Mouse (Mus musculus) layer of hippocampus, postnatal 25 days (tissue): ENCODE measurements around the gene Glrx. TPM values are rescaled to one million over a fixed set of nuclear protein-coding genes. Genes with fewer than 3 reads are reported as not detected.
"Not testable (repeated sequence)": the region's sequence is repeated elsewhere in the genome, so short reads cannot be mapped to it uniquely, and the experiment has no call there.

Experiments used
- DNase-seq, 2 experiments: peaks; one replicate each; pipeline ENCODE4 v3.0.0; 2022; ENCODE audit warnings: mixed read lengths in 2 of 2, low spot score in 1 of 2; ENCODE audit errors: extremely low spot score in 1 of 2
- total RNA-seq, 2 experiments: library from RNA; stranded (reverse); gene quantifications; 2 replicates each; pipeline ENCODE4 v1.2.3; 2021

Gene Glrx
- total RNA-seq, 2 experiments from 2014 or later = 47.8 to 52.3 TPM

GRCm38 (mm10) chr13:75832697-75833096 is 7.0 kb upstream of the Glrx start:
- no peak for DNase-seq

DNA sequence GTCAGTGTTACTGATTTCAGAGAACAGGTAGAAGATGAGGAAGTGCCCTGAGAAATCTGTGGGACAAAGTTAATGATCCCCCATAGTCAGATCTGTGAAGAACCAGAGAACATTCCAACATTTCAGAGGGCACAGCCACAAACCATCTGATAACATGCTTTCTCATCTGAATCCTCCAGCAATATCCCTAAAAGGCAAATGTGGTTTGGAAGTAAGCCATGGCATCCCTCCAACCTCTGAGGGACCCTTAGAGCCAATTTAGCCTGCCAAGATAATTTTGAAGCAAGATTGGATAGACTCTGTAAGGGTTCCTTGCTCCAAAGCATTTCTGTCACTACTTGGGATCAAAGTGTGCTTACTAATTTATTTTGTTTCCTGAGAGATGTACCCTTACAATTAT is 6.2 kb upstream of the Glrx start:
- DNase-seq = no peak

- no peak for DNase-seq
Observed at GRCm38 (mm10) chr13:75835461-75835860, 4.2 kb upstream of the Glrx start.

DNA sequence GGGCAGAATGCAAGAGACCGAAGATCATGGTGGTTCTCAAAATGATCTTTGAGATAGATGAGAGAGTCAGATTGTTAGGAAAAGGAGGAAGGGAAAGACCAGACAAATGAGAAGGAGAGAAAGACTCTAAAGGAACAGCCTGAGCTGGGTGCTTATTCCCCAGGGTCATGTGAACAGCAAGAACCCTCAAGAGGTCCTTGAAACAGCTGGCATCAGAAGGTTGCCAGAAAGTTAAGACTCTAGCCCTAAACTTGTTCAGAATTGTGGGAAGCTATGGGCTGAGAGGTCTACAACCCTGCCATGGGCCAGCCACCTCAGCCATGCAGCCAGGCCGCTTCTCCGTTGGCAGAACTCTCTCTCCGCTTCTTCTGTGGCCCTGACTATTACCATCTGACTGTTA is 1.2 kb upstream of the Glrx start:
- DNase-seq = no peak

DNA sequence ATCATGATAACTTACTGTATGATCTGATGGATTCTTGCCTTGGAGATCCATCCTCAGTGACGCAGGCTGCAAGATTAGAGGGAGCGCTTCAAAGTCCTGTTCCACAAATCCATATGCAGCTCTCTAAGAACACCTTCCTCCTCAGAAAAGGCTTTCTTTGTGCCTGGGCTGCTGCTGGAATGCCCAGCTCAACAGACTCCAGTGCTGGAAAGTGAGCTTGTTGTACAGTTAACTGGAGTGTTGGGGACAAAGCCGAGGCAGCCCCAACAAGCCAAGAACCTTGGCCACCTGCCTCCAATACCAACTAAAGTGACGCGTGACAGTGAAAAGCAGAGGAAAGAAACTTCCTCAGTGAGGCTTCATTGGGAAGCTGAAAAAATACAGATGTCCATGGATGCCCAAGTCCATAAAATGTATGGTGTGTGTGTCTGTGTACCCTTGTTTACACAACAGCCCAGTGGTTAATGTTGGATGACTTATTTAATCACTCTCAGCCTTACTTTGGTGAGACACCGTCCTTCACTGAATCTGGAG is 1.2 kb downstream of the Glrx start:
- DNase-seq = no peak

GRCm38 (mm10) chr13:75841950-75842349 is 2.3 kb downstream of the Glrx start:
- no peak for DNase-seq

GRCm38 (mm10) chr13:75843331-75843730 is 3.7 kb downstream of the Glrx start:
- DNase-seq = no peak

DNA sequence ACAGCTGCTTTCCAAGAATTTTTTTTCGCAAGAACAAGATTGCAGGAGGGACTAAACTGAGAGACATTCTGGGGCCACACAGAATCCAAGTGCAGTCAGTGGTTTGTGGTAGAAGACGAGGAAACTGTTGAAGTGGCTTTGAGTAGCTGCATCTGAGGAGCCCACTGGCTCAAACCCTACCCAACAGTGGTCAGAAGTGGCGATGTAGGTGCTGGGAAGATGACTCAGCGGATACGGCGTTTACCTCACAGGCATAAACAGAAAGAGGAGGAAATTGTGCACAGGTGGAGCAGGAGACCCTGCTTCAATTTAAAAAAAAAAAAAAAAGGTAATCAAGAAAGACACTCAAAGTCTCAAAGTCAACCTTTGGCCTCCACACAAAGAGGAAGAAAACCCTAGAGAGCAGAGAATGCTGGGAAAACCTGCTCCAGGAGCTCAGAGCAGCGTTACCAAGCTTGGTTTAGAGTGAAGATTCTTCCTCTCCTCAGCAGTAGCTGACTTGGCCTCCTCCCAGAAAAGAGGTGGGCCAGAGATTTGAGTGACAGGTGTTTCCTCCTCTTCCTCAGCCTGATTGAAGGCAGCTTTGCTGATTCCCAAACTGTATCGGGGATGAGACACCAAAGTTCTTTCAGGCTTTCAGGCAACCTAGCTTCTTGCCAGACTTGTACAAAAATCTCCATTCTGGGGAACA is 4.5 kb downstream of the Glrx start:
- DNase-seq = no peak

DNA sequence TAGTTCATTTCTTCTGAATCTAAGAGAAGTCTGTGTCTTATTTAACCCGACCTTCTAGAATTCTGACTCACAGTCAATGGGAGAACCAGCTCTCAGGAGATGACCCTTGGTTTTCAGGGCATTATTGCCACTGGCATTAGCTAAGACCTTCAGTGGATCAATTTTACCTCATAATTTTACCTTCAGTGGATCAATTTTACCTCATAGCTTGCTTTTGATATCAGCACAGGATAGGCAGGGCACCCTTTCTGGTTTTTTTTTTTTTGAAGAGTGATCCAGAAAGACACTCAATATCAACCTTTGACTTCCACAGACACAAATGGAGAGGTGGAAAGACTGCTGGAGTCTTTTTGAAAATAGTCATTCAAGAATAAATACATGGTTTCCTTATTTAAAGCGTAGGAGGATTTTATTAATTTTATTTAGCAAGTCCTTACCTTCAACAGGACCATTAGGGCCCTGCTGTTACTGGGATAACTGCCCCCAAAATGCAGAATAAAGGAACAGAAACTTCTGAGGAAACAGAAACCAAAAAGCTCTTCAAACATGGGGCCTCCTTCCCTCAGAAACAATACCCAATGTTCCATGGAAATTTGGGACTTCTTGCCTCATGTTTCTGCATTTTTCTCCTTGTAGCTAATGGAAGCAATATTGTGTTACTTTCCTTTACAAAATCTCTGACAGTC is 5.3 kb downstream of the Glrx start:
- no peak for DNase-seq

DNA sequence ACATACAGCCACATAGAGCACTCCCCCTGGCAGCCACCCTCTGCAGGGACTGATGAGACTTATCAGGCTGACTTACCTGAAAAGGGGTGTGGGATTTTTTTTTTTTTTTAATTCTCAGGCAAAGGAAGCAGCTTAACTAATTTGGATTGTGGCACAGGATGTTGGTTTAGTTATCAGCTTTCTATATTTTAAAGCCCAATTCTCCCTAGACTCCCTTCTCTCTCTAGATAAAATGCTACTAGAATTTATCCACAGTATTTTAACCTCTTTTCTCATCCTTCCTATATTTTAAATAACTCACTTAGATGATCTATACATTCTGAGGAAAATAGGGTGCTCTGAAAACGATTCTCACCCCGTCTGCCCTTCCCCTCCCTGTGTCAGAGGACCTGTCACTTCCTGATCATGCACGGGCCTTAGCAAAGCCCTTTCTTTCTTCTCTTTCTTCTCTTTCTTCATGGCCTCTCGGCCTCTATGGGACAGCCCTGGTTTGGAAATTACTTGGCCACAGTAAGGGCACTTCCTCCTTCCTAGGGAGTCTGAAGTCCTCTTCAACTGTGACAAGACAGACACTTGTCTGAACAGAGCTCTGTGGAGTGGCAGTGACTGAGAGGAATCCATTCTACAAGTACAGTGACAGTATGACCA is 6.0 kb downstream of the Glrx start:
- no peak for DNase-seq

DNA sequence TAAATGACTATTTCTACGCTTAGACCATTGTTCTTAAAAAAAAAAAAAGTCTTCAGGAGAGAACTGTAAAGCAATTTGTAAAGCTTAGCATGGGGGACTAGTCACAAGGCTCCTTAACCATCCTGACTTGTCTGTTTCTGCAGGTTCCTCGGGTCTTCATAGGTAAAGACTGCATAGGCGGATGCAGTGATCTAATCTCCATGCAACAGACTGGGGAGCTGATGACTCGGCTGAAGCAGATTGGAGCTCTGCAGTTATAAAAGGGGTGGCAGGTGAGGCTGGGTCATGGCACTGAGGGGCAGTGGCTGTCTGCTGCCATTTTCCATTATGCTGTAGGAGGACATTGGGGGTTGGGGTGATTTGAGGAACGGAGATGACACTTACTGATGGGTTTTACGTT is 7.4 kb downstream of the Glrx start:
- DNase-seq = no peak

- no peak for DNase-seq
Observed at GRCm38 (mm10) chr13:75852027-75852426, 12.4 kb downstream of the Glrx start.

GRCm38 (mm10) chr13:75853118-75853517 is 13.4 kb downstream of the Glrx start:
- no peak for DNase-seq

DNA sequence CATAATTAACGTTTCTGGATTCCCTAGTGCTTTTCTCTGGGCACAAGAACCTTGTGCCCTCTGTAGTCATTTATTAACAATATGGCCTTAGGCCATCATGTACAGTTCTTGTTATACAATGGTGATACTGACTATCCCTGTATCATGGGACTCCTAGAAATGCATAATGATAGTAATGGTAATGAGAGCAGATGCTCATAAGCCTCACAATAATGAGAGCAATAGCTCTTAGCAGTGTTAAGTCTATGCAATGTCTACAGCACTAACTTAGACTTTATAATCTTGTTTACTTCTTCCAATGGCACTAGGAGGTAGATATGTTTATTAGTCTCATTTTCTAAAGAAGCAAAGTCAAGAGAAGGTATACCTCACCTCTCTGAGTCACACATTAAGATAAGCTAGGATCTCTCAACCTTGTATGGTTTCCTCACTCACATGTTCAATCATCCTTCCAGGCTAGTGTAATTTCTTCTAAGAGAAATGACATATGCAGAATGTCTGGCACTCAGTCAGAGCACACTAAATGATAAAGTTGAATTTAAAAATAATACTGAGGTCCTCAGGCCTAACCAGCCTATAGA is 19.7 kb downstream of the Glrx start:
- no peak for DNase-seq

DNA sequence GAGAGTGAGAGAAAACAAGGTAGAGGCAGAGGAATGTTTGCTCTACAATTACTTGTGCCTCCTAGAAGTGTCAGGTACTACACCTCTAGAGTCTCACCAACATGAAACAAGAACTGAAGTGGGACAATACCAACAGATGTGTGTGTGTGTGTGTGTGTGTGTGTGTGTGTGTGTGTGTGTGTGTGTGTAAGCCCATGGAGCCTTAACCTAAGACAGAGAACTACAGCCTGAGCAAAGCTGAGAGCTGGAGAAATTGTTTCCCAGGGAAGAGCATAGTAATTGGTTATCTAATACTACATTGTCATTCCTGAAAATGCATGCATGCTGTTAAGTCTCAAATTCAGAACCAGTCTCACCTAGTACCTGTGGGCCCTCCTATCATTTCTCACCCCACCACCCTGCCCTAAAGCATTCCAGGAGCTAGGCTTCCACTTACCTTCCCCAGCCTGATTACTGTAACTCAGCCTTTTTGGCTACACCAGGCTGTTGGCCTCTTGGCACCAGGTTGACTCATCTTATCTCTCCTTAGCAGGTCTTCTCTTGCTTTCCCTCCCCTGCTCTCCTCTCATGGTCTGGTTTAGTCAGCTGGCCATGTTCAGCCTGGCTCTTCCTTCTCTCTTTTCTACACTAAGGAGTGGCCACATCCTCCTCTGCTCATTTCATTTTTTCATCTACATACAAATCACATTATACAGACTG is 26.0 kb downstream of the Glrx start:
- no peak for DNase-seq

DNA sequence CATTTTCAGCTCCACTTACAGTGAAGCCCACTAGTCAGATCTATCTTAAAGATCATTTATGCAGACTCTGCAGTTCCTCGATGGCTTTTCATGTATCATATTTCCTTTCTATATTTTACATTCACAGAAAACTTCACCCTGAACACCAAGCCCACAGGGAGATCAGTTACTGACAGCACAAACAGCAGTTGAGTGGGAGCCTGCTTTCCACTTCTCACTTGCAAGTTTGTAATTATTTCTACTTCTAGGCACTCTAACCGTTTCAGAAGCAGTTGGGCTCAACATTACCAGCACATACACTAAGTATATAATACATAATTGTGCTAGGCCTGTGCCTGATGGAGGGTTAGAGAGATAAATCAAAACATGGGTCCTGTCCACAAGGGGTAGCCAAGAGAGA is 28.2 kb downstream of the Glrx start:
- DNase-seq = no peak

- DNase-seq = no peak
Observed at GRCm38 (mm10) chr13:75874608-75875376, 35.1 kb downstream of the Glrx start.

- DNase-seq = not testable (repeated sequence)
Observed at GRCm38 (mm10) chr13:75876188-75876587, 36.5 kb downstream of the Glrx start.

DNA sequence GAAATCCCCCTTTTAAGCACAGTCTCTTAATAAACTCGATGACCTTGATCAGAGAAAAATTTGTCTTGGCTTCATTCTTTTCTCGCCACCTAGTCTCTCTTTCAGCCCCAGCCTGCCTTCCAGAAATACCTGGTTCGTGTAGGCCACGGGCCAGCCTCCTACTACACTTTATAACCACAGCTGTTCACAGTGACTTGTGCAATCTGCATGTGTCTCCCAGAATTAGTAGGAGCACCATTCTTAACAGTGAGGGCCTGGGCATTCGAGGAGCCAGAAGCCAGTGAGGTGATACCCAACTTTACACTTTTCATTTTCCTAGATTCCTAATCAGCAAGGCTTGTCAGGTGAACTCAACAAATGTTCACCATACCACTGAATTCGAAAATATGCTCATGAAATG is 36.9 kb downstream of the Glrx start:
- DNase-seq = no peak

GRCm38 (mm10) chr13:75877907-75878306 is 38.2 kb downstream of the Glrx start:
- no peak for DNase-seq
